Mouse (Mus musculus) MEL (cell line): ENCODE measurements at regions not wholly inside any gene's neighbourhood (a gene's known extent, or its start where the extent isn't known, plus 50 kb on each side); places are given as distances from the start of the nearest gene placed in this dataset.

Experiments
- DNase-seq: peaks from one replicate; pipeline ENCODE4 v3.0.0; 2011; ENCODE audit warnings: low read depth, low spot score
- H3K27ac ChIP-seq: 2 replicates; pipeline ENCODE4 v1.5.1; 2012; ENCODE audit warnings: low read depth, mild to moderate bottlenecking, control low read depth, low read length, moderate library complexity; ENCODE audit not compliant: control insufficient read depth
- H3K27me3 ChIP-seq, 2 experiments: fragments of 150-350 bp in 1 of 2; sonication (generic) in 1 of 2; 2 replicates each; pipeline ENCODE4 v1.6.1; 2012; ENCODE audit warnings: low read length in 2 of 2, mild to moderate bottlenecking in 2 of 2, improper control_type of control experiment in 1 of 2, moderate library complexity in 1 of 2; ENCODE audit not compliant: insufficient read depth in 2 of 2, control insufficient read depth in 1 of 2
- H3K36me3 ChIP-seq, 2 experiments: 2 replicates each; pipeline ENCODE4 v1.6.1; 2012 to 2014; ENCODE audit warnings: low read length in 2 of 2, improper control_type of control experiment in 1 of 2, inconsistent platforms in 1 of 2, mild to moderate bottlenecking in 1 of 2; ENCODE audit not compliant: insufficient read depth in 2 of 2, control insufficient read depth in 1 of 2
- H3K4me1 ChIP-seq, 2 experiments: fragments of 150-350 bp in 1 of 2; sonication (generic) in 1 of 2; 2 replicates each; pipeline ENCODE4 v1.6.1; 2012; ENCODE audit warnings: low read length in 2 of 2, improper control_type of control experiment in 1 of 2, mild to moderate bottlenecking in 1 of 2; ENCODE audit not compliant: insufficient read depth in 2 of 2, control insufficient read depth in 1 of 2
- H3K4me3 ChIP-seq, 2 experiments: fragments of 150-350 bp in 1 of 2; sonication (generic) in 1 of 2; 2 replicates each; pipeline ENCODE4 v1.5.1; 2012; ENCODE audit warnings: low read depth in 2 of 2, low read length in 2 of 2, mild to moderate bottlenecking in 2 of 2, moderate library complexity in 2 of 2, control low read depth in 1 of 2, improper control_type of control experiment in 1 of 2; ENCODE audit not compliant: control insufficient read depth in 1 of 2, insufficient read depth in 1 of 2
- H3K79me2 ChIP-seq: 2 replicates; pipeline ENCODE4 v1.6.1; 2012; ENCODE audit warnings: mild to moderate bottlenecking, low read length, moderate library complexity; ENCODE audit not compliant: control insufficient read depth, poor library complexity, insufficient read depth
- H3K9ac ChIP-seq: 2 replicates; pipeline ENCODE4 v1.6.1; 2012; ENCODE audit warnings: low read depth, mild to moderate bottlenecking, control low read depth, low read length, moderate library complexity; ENCODE audit not compliant: control insufficient read depth, poor library complexity, severe bottlenecking
- H3K9me3 ChIP-seq: fragments of 150-350 bp; sonication (generic); replicated peaks from 2 replicates; pipeline ENCODE4 v1.6.1; 2012; ENCODE audit warnings: mild to moderate bottlenecking, low read length, improper control_type of control experiment, moderate library complexity; ENCODE audit not compliant: insufficient read depth
- CHD2 ChIP-seq: IDR thresholded peaks from 2 replicates; pipeline ENCODE4 v1.6.1; 2011; ENCODE audit warnings: low read length, improper control_type of control experiment
- CTCF ChIP-seq, 3 experiments: IDR thresholded peaks in 2 of 3; conservative IDR thresholded peaks in 1 of 3; 2 replicates each; pipeline ENCODE4 v1.5.1; 2011 to 2012; ENCODE audit warnings: low read length in 3 of 3, low read depth in 2 of 3, mild to moderate bottlenecking in 2 of 3, improper control_type of control experiment in 1 of 3, inconsistent platforms in 1 of 3, mixed read lengths in 1 of 3, moderate library complexity in 1 of 3; ENCODE audit not compliant: control insufficient read depth in 1 of 3, insufficient read depth in 1 of 3, poor library complexity in 1 of 3, severe bottlenecking in 1 of 3
- E2F4 ChIP-seq: IDR thresholded peaks from 2 replicates; pipeline ENCODE4 v1.6.1; 2011; ENCODE audit warnings: low read depth, low read length, improper control_type of control experiment, borderline replicate concordance
- ELF1 ChIP-seq: IDR thresholded peaks from 2 replicates; pipeline ENCODE4 v1.6.1; 2014; ENCODE audit warnings: low read depth, mild to moderate bottlenecking, inconsistent platforms, low read length, improper control_type of control experiment, moderate library complexity
- JUND ChIP-seq: IDR thresholded peaks from 2 replicates; pipeline ENCODE4 v1.6.1; 2011; ENCODE audit warnings: low read depth, mild to moderate bottlenecking, improper control_type of control experiment, low read length
- MAZ ChIP-seq: IDR thresholded peaks from 2 replicates; pipeline ENCODE4 v1.6.1; 2012; ENCODE audit warnings: low read depth, mild to moderate bottlenecking, inconsistent platforms, low read length, improper control_type of control experiment
- MXI1 ChIP-seq: IDR thresholded peaks from 2 replicates; pipeline ENCODE4 v1.6.1; 2011; ENCODE audit warnings: mild to moderate bottlenecking, low read depth, low read length, improper control_type of control experiment
- MYC ChIP-seq: IDR thresholded peaks from 2 replicates; pipeline ENCODE4 v1.6.1; 2011; ENCODE audit warnings: low read depth, mild to moderate bottlenecking, low read length, improper control_type of control experiment, moderate library complexity
- POLR2AphosphoS5 ChIP-seq: IDR thresholded peaks from 2 replicates; pipeline ENCODE4 v1.6.1; 2012; ENCODE audit warnings: low read depth, borderline replicate concordance, mild to moderate bottlenecking, inconsistent platforms, low read length, moderate library complexity, mixed read lengths
- RAD21 ChIP-seq: IDR thresholded peaks from 2 replicates; pipeline ENCODE4 v1.6.1; 2011; ENCODE audit warnings: mild to moderate bottlenecking, low read depth, low read length, improper control_type of control experiment
- RCOR1 ChIP-seq: IDR thresholded peaks from 2 replicates; pipeline ENCODE4 v1.6.1; 2012; ENCODE audit warnings: low read depth, mild to moderate bottlenecking, inconsistent platforms, low read length, improper control_type of control experiment
- SIN3A ChIP-seq: IDR thresholded peaks from 2 replicates; pipeline ENCODE4 v1.6.1; 2012; ENCODE audit warnings: low read length, improper control_type of control experiment, inconsistent platforms
- TBP ChIP-seq: IDR thresholded peaks from 2 replicates; pipeline ENCODE4 v1.8.0; 2011; ENCODE audit warnings: low read depth, low read length, improper control_type of control experiment
- TCF12 ChIP-seq: IDR thresholded peaks from 2 replicates; pipeline ENCODE4 v1.6.1; 2014; ENCODE audit warnings: low read depth, mild to moderate bottlenecking, inconsistent platforms, low read length, improper control_type of control experiment, moderate library complexity
- UBTF ChIP-seq: IDR thresholded peaks from 2 replicates; pipeline ENCODE4 v1.6.1; 2012; ENCODE audit warnings: low read depth, mild to moderate bottlenecking, inconsistent platforms, low read length, improper control_type of control experiment, moderate library complexity, borderline replicate concordance; ENCODE audit not compliant: insufficient read depth
- USF1 ChIP-seq: IDR thresholded peaks from 2 replicates; pipeline ENCODE4 v1.6.1; 2014; ENCODE audit warnings: low read depth, mild to moderate bottlenecking, inconsistent platforms, low read length, improper control_type of control experiment, moderate library complexity
- ZC3H11A ChIP-seq: IDR thresholded peaks from 2 replicates; pipeline ENCODE4 v1.6.1; 2012; ENCODE audit warnings: low read depth, mild to moderate bottlenecking, inconsistent platforms, low read length, improper control_type of control experiment
- ZMIZ1 ChIP-seq: IDR thresholded peaks from 2 replicates; pipeline ENCODE4 v1.6.1; 2012; ENCODE audit warnings: low read depth, mild to moderate bottlenecking, inconsistent platforms, low read length, improper control_type of control experiment, moderate library complexity

DNA sequence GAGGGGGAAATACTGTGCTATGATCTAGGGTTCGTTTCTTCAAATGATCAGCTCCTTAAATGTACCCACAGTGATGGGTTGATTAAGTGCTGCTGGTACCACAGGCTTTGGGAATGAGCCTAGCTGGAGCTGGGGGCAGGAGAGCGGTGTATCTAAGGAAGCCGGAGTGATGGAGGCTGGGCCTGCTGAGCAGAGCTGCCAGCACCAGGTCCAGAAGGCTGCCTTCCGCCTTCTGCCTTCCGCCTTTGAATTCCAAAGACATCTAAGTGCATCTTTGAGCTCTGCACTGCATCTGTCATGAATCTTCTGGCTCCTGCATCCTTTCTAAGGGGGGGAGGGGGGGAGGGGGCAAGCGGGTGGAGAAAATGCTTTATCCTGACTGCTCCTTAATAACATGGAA is 176.9 kb downstream of the Abhd5 start:
- H3K27me3 ChIP-seq: no peaks in the 10 kb centered on the region
- H3K27ac ChIP-seq: no peak overlapping the region
- H3K4me1 ChIP-seq: no peaks in the 10 kb centered on the region
- TF ChIP-seq MYC: no peak
- no peak for TF ChIP-seq ELF1
- TF ChIP-seq CHD2: no peak
- no peak for TF ChIP-seq RAD21
- TF ChIP-seq POLR2AphosphoS5: no peak
- no peak for TF ChIP-seq UBTF
- TF ChIP-seq USF1: no peak
- no peak for TF ChIP-seq TBP
- TF ChIP-seq JUND: no peak
- no peaks in the 10 kb centered on the region for H3K79me2 ChIP-seq
- H3K9ac ChIP-seq: no peak overlapping the region
- H3K4me3 ChIP-seq: no peak overlapping the region
- no peak for DNase-seq
- H3K9me3 ChIP-seq: no peaks in the 10 kb centered on the region
- no peaks in the 10 kb centered on the region for H3K36me3 ChIP-seq

DNA sequence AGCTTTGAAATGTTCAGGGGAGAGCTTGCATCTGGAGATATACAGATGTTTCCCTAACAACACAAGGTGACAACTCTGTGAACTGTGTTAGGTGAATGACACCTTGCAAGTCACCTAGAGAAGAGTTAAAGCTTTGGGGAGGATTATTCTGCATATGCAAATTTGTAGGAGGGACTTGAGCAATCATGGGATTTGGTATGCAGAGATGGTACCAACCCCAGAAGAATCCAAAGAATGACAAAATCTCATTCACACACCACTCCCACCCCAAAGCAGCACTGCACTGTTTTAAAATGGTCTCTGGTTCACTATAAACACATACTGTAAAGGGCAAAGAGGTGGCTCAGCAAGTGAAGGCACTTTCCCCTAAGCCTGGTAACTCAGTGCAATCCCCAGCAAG is 178.3 kb downstream of the Abhd5 start:
- TF ChIP-seq TCF12 (no peak), ZMIZ1 (no peak), E2F4 (no peak), SIN3A (no peak), JUND (no peak), MXI1 (no peak), CTCF (IDR thresholded peaks at IDR 0.05 in 2 of 3, conservative IDR thresholded peaks at IDR 0.05 in 1 of 3; ENCODE audit: control insufficient read depth in 1 of 3, insufficient read depth in 1 of 3, low read depth in 2 of 3, low read length in 3 of 3, poor library complexity in 1 of 3, severe bottlenecking in 1 of 3) (no peak), RCOR1 (no peak), ZC3H11A (no peak), USF1 (no peak), MAZ (no peak)
- TF ChIP-seq, all 39 proteins: peak for 0
- Histone ChIP-seq H3K27ac (no peak overlapping the region), H3K9ac (no peak overlapping the region), H3K36me3 (no peaks in the 10 kb centered on the region), H3K9me3 (no peaks in the 10 kb centered on the region), H3K4me3 (no peak overlapping the region), H3K4me1 (no peaks in the 10 kb centered on the region), H3K27me3 (no peaks in the 10 kb centered on the region), H3K79me2 (no peaks in the 10 kb centered on the region)
- no peak for DNase-seq
